Mouse (Mus musculus) lung, embryonic 16.5 days (tissue): ENCODE measurements around the gene Adamtsl1. TPM values are rescaled to one million over a fixed set of nuclear protein-coding genes. Genes with fewer than 3 reads are reported as not detected.

Experiments used
- ATAC-seq: fragments of 200-750 bp; cut with Nextera tagmentation; 2 replicates; pipeline ENCODE4 v1.8.0; 2017; ENCODE audit warnings: low read depth, mild to moderate bottlenecking, moderate library complexity
- H3K27ac ChIP-seq: fragments of 300-500 bp; sonication (generic); 2 replicates; pipeline ENCODE4 v1.5.1; 2014; ENCODE audit warnings: mild to moderate bottlenecking, control low read depth, low read length
- H3K27me3 ChIP-seq: fragments of 300-500 bp; sonication (generic); 2 replicates; pipeline ENCODE4 v1.6.1; 2014; ENCODE audit warnings: low read depth, low read length, mixed read lengths; ENCODE audit not compliant: control insufficient read depth, insufficient read depth
- H3K36me3 ChIP-seq: fragments of 300-500 bp; sonication (generic); 2 replicates; pipeline ENCODE4 v1.6.1; 2014; ENCODE audit warnings: low read length; ENCODE audit not compliant: control insufficient read depth, insufficient read depth
- H3K4me1 ChIP-seq: fragments of 300-500 bp; sonication (generic); replicated peaks from 2 replicates; pipeline ENCODE4 v1.6.1; 2014; ENCODE audit warnings: low read length, mixed read lengths; ENCODE audit not compliant: control insufficient read depth, insufficient read depth
- H3K4me2 ChIP-seq: fragments of 300-500 bp; sonication (generic); 2 replicates; pipeline ENCODE4 v1.6.1; 2014; ENCODE audit warnings: low read depth, low read length, control low read depth
- H3K4me3 ChIP-seq: fragments of 300-500 bp; sonication (generic); 2 replicates; pipeline ENCODE4 v1.5.1; 2014; ENCODE audit warnings: mild to moderate bottlenecking, low read length, control low read depth
- H3K9ac ChIP-seq: fragments of 300-500 bp; sonication (generic); 2 replicates; pipeline ENCODE4 v1.6.1; 2014; ENCODE audit warnings: low read length, control low read depth
- H3K9me3 ChIP-seq: fragments of 300-500 bp; sonication (generic); 2 replicates; pipeline ENCODE4 v1.6.1; 2016; ENCODE audit warnings: low read length; ENCODE audit not compliant: control insufficient read depth
- WGBS: fragments of 180-500 bp; shearing (Covaris S2); extraction: QIAGEN DNeasy Blood & Tissue Kit; methylation state at CpG from one replicate; pipeline ENCODE4 v1.1.7; 2014; 5-methylcytosine and 5-hydroxymethylcytosine counted together
- polyA plus RNA-seq: library from polyadenylated mRNA; unstranded; fragments of >200 nt; fragmentation: Nextera tagmentation; extraction: Ambion mirVana; gene quantifications from 2 replicates; pipeline ENCODE4 v1.2.1, GENCODE M21; 2015

The Adamtsl1 gene
- polyA plus RNA-seq, 1 experiment from 2014 or later, result 16.9 TPM

DNA sequence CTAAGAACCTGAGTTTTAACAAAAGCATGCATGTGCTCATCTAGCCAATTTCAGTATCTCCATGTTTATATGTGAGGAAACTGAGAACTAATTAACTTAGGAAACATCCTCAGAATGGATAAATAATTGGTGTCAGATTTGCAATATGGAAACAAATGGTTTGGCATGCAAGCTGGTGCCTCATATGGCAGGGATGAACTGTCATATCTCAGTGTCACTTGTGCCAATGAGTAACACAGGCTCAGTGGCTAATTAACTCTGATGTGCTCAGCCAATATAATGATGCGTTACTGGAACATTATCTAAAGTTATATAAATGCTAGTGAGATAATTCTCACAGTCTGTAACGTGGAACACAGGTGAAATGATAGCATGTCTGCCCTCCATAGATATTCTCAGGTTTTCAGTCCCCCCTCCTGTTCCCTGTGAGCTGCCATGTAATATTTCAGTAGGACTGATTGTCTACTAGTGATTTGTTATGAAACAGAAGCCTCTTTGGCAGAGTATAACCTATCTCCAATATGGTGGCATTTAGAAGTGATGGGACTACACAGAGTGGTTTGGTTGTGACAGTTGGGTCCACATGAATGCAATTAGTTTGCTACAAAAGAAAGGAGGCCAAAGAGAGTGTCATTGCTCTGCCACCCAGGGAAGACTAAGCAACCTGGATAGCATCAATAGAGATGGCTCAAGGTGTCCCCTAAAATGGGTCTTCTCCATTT lies 376.1 kb downstream of the Adamtsl1 start:
- WGBS, result 75% methylated on average over 2 of the region's 2 CpGs
- H3K9ac ChIP-seq, result no peak overlapping the region
- no peak overlapping the region for H3K4me2 ChIP-seq
- H3K36me3 ChIP-seq, result no peaks in the 10 kb centered on the region
- no peak for ATAC-seq
- H3K9me3 ChIP-seq, result no peaks in the 10 kb centered on the region
- no peak overlapping the region for H3K27ac ChIP-seq
- no peaks in the 10 kb centered on the region for H3K4me1 ChIP-seq
- no peak overlapping the region for H3K4me3 ChIP-seq
- H3K27me3 ChIP-seq, result no peaks in the 10 kb centered on the region

DNA sequence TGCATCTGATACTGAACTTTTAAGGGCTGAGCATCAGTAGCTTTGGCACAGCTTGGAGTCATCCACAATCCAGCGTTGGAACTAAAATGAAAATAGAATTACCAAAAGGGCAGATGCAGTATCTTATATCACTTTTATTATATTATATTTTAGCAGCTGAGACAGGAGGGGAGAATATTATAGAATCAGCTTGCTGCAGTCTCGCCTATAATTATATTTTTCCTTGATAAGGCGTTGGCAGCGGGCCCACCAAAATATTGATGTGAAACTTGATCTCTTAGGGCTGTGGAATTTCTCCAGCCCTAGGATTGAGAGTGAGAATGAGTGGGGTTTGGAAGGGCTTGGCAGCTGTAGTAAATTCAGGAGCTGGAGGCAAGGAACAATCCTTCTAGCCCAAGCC lies 387.3 kb downstream of the Adamtsl1 start:
- peak; percentile 62 for ATAC-seq
- WGBS, result 34% methylated on average over 4 of the region's 4 CpGs

DNA sequence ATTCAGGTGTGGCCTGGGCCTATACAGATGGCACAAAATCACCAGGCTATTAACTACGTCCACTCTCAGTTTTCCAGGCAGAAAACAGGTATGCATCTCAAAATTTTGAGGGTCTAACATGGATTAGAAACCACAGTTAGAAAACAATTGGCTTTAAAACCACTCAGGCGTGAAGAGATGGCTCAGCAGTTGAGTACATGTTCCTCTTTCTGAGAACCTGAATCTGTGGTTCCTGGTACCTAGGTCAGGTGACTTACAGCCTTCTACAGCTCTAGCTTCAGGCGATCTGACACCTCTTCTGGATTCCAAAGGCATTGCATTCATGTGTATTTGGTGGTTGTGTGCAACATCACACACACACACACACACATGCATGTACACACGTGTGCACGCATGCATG lies 390.2 kb downstream of the Adamtsl1 start:
- no peak overlapping the region for H3K4me2 ChIP-seq
- H3K4me3 ChIP-seq, result no peak overlapping the region
- WGBS, result 80% methylated on average over 5 of the region's 5 CpGs
- H3K36me3 ChIP-seq, result no peaks in the 10 kb centered on the region
- peaks cover 7% of the 10 kb centered on the region for H3K4me1 ChIP-seq
- H3K27me3 ChIP-seq, result no peaks in the 10 kb centered on the region
- H3K27ac ChIP-seq, result no peak overlapping the region
- H3K9ac ChIP-seq, result no peak overlapping the region
- H3K9me3 ChIP-seq, result no peaks in the 10 kb centered on the region
- no peak for ATAC-seq

More for the DNA sequence above, 387.3 kb downstream of the Adamtsl1 start:
- no peak overlapping the region for H3K4me3 ChIP-seq
- no peaks in the 10 kb centered on the region for H3K9me3 ChIP-seq
- peaks cover 7% of the 10 kb centered on the region for H3K4me1 ChIP-seq
- H3K4me2 ChIP-seq, result no peak overlapping the region
- no peak overlapping the region for H3K27ac ChIP-seq
- H3K9ac ChIP-seq, result no peak overlapping the region
- no peaks in the 10 kb centered on the region for H3K36me3 ChIP-seq
- no peaks in the 10 kb centered on the region for H3K27me3 ChIP-seq

DNA sequence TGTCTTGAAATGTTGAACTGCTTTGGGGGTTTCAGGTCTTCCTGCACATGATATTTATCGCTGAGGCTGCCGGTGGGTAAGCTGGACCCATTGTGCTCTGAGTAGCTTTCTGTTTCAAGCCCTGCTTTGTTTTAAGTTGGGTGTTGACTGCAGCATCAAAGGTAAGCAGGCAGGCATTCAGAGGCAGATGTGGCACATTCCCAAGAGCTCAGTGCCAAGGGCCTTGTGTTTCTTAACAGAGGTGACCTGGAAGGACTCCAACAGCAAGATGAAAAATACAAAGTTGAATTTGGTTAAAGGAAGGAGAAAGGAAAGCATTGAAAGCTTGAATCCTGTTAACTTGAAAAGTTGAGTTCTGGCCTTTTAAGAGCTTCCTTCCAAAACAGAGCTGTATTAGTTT lies 402.1 kb downstream of the Adamtsl1 start:
- no peak overlapping the region for H3K9ac ChIP-seq
- no peak overlapping the region for H3K4me2 ChIP-seq
- no peaks in the 10 kb centered on the region for H3K27me3 ChIP-seq
- no peaks in the 10 kb centered on the region for H3K36me3 ChIP-seq
- 64% methylated on average over 2 of the region's 2 CpGs for WGBS
- H3K9me3 ChIP-seq, result no peaks in the 10 kb centered on the region
- H3K27ac ChIP-seq, result no peak overlapping the region
- H3K4me3 ChIP-seq, result no peak overlapping the region
- H3K4me1 ChIP-seq, result no peaks in the 10 kb centered on the region
- ATAC-seq, result no peak

DNA sequence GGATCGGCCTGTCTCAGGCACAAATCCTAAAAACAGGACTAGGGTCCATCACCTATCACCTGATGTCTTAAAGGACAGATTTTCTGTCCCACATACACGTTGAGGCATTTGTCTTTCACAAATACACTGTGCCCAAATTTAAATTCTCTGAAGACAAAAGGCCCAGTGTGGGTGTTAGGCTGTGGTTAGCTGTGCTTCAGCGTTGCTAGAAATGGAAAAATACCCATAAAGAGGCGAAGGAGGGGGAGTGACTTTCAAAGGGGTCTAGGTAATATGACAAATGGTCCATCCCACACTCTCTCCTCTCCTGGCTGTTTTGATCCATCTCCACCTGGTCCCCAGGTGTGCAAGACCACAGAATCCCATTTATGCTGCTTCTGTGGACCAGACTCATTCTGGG lies 404.4 kb downstream of the Adamtsl1 start:
- Histone ChIP-seq H3K4me3 (no peak overlapping the region), H3K4me2 (no peak overlapping the region), H3K27ac (no peak overlapping the region), H3K9me3 (no peaks in the 10 kb centered on the region), H3K27me3 (no peaks in the 10 kb centered on the region), H3K4me1 (no peaks in the 10 kb centered on the region), H3K9ac (no peak overlapping the region), H3K36me3 (no peaks in the 10 kb centered on the region)
- no peak for ATAC-seq
- WGBS, result 68% methylated on average over 4 of the region's 4 CpGs

DNA sequence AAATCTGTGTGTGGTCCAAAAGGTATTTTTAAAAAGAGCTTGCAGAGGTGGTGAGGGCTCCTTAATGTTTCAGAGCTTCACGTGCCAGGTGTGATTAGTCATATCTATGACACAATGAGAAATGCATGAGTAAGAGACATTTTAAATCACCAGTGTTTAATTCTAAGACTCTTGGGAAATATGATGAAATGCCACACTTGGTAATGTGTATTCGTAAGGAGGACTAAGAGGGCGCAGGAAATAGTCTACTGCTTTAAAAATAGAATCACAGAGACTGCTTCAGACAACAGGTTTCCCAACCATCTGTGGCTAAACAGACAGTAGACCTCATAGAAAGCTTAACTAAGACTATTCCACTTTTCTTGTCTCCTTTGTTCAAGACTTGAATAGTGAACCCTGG lies 406.5 kb downstream of the Adamtsl1 start:
- Histone ChIP-seq H3K4me3 (no peak overlapping the region), H3K27ac (no peak overlapping the region), H3K36me3 (no peaks in the 10 kb centered on the region), H3K9ac (no peak overlapping the region), H3K4me2 (no peak overlapping the region), H3K9me3 (no peaks in the 10 kb centered on the region), H3K27me3 (no peaks in the 10 kb centered on the region), H3K4me1 (no peaks in the 10 kb centered on the region)
- 60% methylated on average over 3 of the region's 3 CpGs for WGBS
- ATAC-seq, result no peak

DNA sequence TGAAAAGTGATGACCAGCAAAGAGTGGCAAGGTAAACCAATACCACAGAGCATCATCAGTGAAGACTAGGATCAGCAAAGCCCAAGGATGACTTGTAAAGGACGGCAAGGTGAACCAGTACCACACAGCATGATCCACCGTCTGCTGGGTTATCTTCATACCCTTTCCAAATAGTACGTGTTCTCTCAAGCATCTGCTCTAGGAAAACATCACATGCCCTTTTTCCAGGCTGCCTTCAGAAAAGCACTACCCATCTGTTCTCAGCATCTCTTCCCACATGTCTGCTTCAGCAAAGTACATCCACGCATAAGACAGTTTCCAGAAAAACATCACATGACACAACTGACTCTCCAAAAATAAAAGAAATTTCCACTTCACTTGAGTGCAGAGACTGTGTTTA lies 408.8 kb downstream of the Adamtsl1 start:
- 92% methylated on average over 4 of the region's 4 CpGs for WGBS
- Histone ChIP-seq H3K27me3 (no peaks in the 10 kb centered on the region), H3K27ac (no peak overlapping the region), H3K36me3 (no peaks in the 10 kb centered on the region), H3K4me2 (no peak overlapping the region), H3K4me1 (no peaks in the 10 kb centered on the region), H3K9ac (no peak overlapping the region), H3K9me3 (no peaks in the 10 kb centered on the region), H3K4me3 (no peak overlapping the region)
- ATAC-seq, result no peak

DNA sequence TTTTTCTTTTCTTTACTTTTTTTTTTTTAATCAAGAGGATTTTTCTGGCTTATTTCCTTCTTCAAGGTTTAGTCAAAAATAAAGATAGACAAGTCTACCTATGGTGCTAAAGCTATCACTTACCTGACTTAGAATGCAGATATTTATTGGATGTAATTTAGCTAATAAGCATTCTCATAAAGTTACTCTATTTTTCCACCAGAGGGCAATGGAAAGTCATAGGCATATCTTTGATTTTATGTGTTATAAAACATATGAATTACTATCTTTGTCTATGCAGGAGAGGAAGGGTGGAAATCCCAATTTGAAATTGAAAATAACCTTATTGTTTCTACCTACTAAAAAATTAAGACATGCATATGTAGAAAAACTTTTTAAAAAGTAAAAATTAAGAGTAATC lies 418.2 kb downstream of the Adamtsl1 start:
- Histone ChIP-seq H3K4me3 (no peak overlapping the region), H3K4me1 (no peaks in the 10 kb centered on the region), H3K9me3 (no peaks in the 10 kb centered on the region), H3K27ac (no peak overlapping the region), H3K4me2 (no peak overlapping the region), H3K36me3 (no peaks in the 10 kb centered on the region), H3K9ac (no peak overlapping the region), H3K27me3 (no peaks in the 10 kb centered on the region)
- ATAC-seq, result no peak

DNA sequence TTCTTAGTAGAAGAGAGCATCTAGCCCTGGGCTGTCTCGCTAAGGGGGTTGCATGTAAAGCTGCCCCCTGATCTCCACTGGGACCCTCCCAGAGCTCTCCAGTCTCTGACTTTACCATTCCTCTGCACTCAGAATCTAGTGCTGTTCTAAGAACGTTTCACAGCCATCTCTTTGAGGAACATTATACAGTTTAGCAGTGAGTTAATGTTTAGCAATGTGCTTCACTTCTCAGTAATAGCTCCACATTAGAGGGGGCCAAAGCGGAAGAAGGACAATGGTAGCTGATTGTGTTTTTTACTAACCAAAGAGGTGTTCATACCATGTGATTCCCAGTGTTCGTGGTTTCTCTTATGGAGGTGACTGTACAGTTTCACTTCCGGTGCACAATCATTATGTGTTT lies 425.5 kb downstream of the Adamtsl1 start:
- WGBS, result 60% methylated on average over 5 of the region's 5 CpGs
- Histone ChIP-seq H3K4me2 (no peak overlapping the region), H3K4me3 (no peak overlapping the region), H3K36me3 (no peaks in the 10 kb centered on the region), H3K4me1 (no peaks in the 10 kb centered on the region), H3K9me3 (no peaks in the 10 kb centered on the region), H3K27me3 (no peaks in the 10 kb centered on the region), H3K9ac (no peak overlapping the region), H3K27ac (peak overlapping the region; percentile 47)
- ATAC-seq, result peak; percentile 41; the same call in 1 of the 2 replicates

DNA sequence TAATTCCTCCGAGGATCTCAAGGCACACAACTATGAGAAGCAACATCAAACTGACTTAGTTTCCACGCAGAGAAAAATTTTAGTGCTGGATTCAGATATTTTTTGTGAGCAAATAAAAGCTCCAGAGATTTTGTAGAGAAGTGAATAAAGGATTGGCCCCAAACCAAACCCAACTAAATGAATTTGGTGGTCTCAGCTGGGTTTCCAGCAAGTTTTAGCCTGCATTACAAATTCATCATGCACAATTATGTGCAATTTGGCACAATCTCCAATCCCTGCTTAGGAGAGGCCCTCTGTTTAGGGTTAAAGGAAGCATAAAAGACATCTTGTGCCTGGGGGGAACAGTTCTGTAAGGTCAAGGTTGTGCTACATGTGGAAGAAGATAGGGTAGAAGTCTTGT lies 427.9 kb downstream of the Adamtsl1 start:
- H3K27me3 ChIP-seq, result no peaks in the 10 kb centered on the region
- H3K9ac ChIP-seq, result no peak overlapping the region
- ATAC-seq, result no peak
- 76% methylated on average over 2 of the region's 2 CpGs for WGBS
- H3K4me3 ChIP-seq, result no peak overlapping the region
- no peaks in the 10 kb centered on the region for H3K4me1 ChIP-seq
- no peaks in the 10 kb centered on the region for H3K36me3 ChIP-seq
- H3K9me3 ChIP-seq, result no peaks in the 10 kb centered on the region
- H3K27ac ChIP-seq, result no peak overlapping the region
- no peak overlapping the region for H3K4me2 ChIP-seq
